Mouse (Mus musculus): Measurements from ENCODE around the gene C2cd4d. TPM values are rescaled to one million over a fixed set of nuclear protein-coding genes. Genes with fewer than 3 reads are reported as not detected.

The C2cd4d gene
- polyA plus RNA-seq, 1 experiment = not detected

DNA sequence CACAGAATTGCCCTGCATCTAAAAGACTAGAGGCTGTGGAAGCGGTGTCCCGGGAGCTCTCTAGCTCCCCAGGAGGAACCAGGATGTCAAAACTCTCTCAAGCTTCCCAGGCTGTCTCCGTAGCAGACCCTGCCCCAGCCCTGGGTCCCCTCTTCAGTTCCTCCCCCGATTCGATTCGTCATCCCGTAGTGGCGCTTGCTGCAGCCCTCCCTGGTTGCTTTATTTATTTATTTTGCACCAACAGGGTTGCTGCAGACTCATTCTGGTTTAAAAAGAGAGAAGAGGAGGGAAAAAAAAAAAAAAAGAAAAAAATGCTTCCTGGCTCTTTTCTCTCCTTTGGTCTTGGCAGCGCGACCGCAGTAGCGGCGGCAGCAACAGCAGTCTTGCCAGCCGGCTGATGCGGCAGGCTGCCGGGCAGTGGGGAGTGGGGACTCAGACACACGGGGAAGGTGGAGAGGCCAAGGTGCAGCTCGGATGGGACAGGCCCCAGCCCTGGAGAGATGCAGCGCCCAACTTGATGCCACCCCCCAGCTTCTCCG lies 36.8 kb downstream of the C2cd4d start:
- Histone ChIP-seq H3K4me1 (ENCODE audit: control insufficient read depth) (no peaks in the 10 kb centered on the region), H3K27me3 (ENCODE audit: control insufficient read depth) (peaks cover 52% of the 10 kb centered on the region), H3K9me3 (ENCODE audit: control insufficient read depth, low read length) (no peaks in the 10 kb centered on the region), H3K36me3 (ENCODE audit: control insufficient read depth) (no peaks in the 10 kb centered on the region), H3K4me3 (replicated peaks) (no peak overlapping the region)
- TF ChIP-seq GATA1 (IDR thresholded peaks at IDR 0.05; ENCODE audit: low read length) (no peak), TAL1 (IDR thresholded peaks at IDR 0.05; ENCODE audit: low read length) (no peak)

DNA sequence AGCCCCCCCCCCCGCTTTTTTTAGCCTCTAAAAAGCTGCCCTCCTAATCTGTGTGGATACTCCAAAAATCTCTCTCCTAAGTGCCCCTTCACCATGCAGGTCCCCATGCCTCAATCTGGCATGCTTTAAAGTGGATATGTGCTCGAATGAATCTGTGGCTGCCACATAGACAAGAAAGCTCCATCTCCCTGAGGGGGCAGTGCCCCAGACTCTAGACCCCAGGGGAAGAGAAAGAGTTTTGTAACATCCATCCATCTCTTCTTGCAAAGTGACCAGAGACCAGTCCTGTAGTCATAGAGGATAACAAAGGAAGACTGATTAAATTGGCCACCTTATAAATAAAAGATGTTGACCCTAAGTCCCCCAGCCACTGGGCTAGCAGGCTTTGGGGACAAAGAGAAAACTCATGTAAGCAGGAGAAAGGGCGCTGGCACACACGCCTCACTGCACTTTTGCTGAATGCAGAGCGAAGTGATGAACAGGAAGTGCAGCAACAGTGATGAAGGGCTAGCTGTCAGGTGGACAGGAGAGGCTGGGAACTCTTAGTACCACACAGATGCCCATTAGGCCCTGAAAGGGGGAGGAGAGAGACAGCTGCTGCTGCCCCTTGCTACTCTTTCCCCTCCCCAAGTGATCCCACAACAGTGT lies 37.5 kb downstream of the C2cd4d start:
- no peaks in the 10 kb centered on the region for H3K36me3 ChIP-seq (ENCODE audit: control insufficient read depth)
- TF ChIP-seq GATA1 (IDR thresholded peaks at IDR 0.05; ENCODE audit: low read length) (no peak), TAL1 (IDR thresholded peaks at IDR 0.05; ENCODE audit: low read length) (no peak)
- no peaks in the 10 kb centered on the region for H3K4me1 ChIP-seq (ENCODE audit: control insufficient read depth)
- no peaks in the 10 kb centered on the region for H3K9me3 ChIP-seq (ENCODE audit: control insufficient read depth, low read length)
- H3K4me3 ChIP-seq (replicated peaks) = no peak overlapping the region
- peaks cover 54% of the 10 kb centered on the region for H3K27me3 ChIP-seq (ENCODE audit: control insufficient read depth)

DNA sequence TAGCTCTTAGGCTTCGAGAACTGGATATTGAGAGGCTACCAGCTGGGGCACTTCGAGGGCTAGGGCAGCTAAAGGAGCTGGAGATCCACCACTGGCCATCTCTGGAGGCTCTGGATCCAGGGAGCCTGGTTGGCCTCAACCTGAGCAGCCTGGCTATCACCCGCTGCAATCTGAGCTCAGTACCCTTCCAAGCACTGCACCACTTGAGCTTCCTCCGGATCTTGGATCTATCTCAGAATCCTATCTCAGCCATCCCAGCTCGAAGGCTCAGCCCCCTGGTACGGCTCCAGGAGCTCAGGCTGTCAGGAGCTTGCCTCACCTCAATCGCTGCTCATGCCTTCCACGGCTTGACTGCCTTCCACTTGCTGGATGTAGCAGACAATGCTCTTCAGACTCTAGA lies 40.2 kb downstream of the C2cd4d start:
- H3K4me1 ChIP-seq (ENCODE audit: control insufficient read depth) = no peaks in the 10 kb centered on the region
- H3K4me3 ChIP-seq (replicated peaks) = no peak overlapping the region
- no peaks in the 10 kb centered on the region for H3K36me3 ChIP-seq (ENCODE audit: control insufficient read depth)
- no peaks in the 10 kb centered on the region for H3K9me3 ChIP-seq (ENCODE audit: control insufficient read depth, low read length)
- TF ChIP-seq TAL1 (IDR thresholded peaks at IDR 0.05; ENCODE audit: low read length) (no peak), GATA1 (IDR thresholded peaks at IDR 0.05; ENCODE audit: low read length) (no peak)
- peaks cover 48% of the 10 kb centered on the region for H3K27me3 ChIP-seq (ENCODE audit: control insufficient read depth)

DNA sequence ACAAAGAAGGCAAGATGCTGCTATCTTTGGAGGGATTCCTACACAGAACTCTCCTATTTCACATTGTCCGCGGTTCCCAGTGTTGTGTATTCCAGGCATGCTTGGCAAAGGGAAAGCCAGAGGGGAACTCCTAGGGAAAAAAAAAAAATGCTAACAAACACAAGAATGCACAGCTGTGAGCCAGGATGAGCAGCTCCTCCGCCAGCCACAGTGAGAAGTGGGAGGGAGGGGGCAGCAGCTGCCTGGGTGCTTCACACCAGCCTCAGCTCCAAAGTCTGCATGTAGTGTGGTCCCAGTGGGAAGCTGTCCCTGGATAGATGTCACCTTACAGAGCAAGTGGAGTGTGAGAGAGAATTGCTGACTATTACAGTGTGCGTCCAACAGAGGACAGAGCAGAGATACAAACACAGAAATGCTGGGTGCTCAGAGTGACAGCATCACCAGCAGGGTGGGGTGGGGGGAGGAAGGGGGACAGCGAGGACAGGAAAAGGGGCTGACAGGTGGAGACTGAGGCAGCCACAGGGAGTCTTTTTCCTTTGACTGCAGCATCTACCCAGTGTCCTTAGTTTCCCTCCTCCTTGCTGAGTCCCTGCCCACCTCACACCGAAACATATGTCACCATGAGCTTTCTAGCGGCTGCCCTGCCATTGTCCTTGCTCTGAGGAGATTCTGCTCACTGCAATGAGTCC lies 42.3 kb downstream of the C2cd4d start:
- no peak for TF ChIP-seq TAL1 (IDR thresholded peaks at IDR 0.05; ENCODE audit: low read length)
- no peak for TF ChIP-seq GATA1 (IDR thresholded peaks at IDR 0.05; ENCODE audit: low read length)
- Histone ChIP-seq H3K9me3 (ENCODE audit: control insufficient read depth, low read length) (no peaks in the 10 kb centered on the region), H3K4me3 (replicated peaks) (no peak overlapping the region), H3K4me1 (ENCODE audit: control insufficient read depth) (no peaks in the 10 kb centered on the region), H3K27me3 (ENCODE audit: control insufficient read depth) (peaks cover 29% of the 10 kb centered on the region), H3K36me3 (ENCODE audit: control insufficient read depth) (no peaks in the 10 kb centered on the region)

DNA sequence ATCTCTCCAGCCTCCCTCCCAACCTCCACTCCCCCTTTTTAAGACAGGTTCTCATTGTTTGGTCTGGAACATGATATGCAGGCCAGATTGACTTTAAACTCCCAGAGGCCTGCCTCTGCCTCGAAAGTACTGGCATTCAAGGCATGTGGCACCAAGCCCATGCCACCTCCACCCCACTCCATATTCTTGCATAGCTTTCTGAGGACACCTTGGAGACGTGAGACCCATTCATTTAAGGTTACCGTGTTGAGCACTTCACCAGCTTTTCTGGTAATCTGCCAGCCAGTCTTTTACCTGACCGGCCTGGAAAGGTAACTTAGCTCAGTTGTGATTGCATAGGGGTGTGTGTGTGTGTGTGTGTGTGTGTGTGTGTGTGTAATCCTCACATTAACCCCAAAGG lies 43.3 kb downstream of the C2cd4d start:
- no peaks in the 10 kb centered on the region for H3K4me1 ChIP-seq (ENCODE audit: control insufficient read depth)
- peaks cover 19% of the 10 kb centered on the region for H3K27me3 ChIP-seq (ENCODE audit: control insufficient read depth)
- H3K9me3 ChIP-seq (ENCODE audit: control insufficient read depth, low read length) = no peaks in the 10 kb centered on the region
- no peaks in the 10 kb centered on the region for H3K36me3 ChIP-seq (ENCODE audit: control insufficient read depth)
- H3K4me3 ChIP-seq (replicated peaks) = no peak overlapping the region
- TF ChIP-seq GATA1 (IDR thresholded peaks at IDR 0.05; ENCODE audit: low read length) (no peak), TAL1 (IDR thresholded peaks at IDR 0.05; ENCODE audit: low read length) (no peak)

DNA sequence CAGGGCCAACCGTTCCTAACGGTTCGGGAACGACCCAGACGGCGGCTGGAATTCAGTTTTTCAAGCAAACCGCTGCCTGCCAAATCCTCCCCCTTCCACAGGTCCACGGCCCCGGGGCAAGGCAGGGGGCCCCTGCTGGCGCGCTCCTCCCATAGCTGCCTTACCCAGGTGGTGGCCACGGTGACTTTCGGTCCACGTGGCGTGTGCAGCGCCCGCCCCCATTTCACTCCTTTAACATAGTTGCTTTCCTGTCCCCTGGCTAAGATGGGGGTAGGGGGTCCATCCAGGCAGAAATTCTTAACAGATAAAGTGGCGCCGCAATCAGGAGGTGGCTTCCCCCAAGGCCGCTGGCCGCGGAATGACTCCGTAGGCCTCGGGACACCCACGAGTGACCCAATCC lies 50.3 kb downstream of the C2cd4d start:
- Histone ChIP-seq H3K36me3 (ENCODE audit: control insufficient read depth) (no peaks in the 10 kb centered on the region), H3K27me3 (ENCODE audit: control insufficient read depth) (peaks cover 14% of the 10 kb centered on the region), H3K4me1 (ENCODE audit: control insufficient read depth) (peaks cover 12% of the 10 kb centered on the region), H3K4me3 (replicated peaks) (peak overlapping the region; percentile 63), H3K9me3 (ENCODE audit: control insufficient read depth, low read length) (peaks cover 4% of the 10 kb centered on the region; the same call in 1 of the 2 replicates)
- TF ChIP-seq TAL1 (IDR thresholded peaks at IDR 0.05; ENCODE audit: low read length) = no peak
- TF ChIP-seq GATA1 (IDR thresholded peaks at IDR 0.05; ENCODE audit: low read length) = no peak

DNA sequence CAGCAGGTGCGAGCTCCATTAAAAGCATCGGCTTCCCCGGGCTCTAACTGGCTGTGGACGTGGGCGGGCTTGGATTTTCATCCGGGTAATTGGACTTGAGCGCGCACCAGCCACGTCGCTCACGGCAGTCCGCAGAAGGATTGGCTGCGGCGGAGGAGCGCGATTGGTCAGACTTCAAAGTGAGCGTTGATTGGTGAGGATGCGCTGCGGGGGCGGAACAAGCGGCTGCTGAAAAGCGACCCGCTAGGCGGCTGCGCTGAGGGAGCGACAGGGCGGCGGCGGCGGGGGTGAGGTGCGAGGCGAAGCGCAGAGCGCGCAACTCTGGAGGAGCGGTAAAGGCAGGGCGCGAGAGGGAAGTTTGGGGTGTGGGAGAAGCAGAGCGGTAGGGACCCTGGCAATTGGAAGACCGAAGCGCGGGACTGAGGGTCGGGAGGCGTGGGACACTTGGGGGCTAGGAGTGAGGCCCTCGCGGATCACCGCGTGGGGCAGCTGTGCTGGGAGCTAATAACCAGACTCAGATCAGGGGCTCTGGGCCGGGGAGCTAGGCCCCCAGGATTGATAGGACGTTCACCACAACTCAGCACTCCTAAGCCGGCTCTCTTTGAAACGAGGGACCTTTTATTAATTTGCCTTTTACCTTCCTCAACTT lies 50.9 kb downstream of the C2cd4d start, which contains the start of gene Tdrkh:
Gene Tdrkh (plus strand): TSS at position 243 of the 649 bp plus-strand sequence.
- peaks cover 4% of the 10 kb centered on the region; the same call in 1 of the 2 replicates for H3K9me3 ChIP-seq (ENCODE audit: control insufficient read depth, low read length)
- H3K4me3 ChIP-seq (replicated peaks) = peak within 1 kb of the TSS; percentile 63
- H3K4me1 ChIP-seq (ENCODE audit: control insufficient read depth) = peaks cover 12% of the 10 kb centered on the region

More for the DNA sequence above, 50.9 kb downstream of the C2cd4d start, which contains the start of gene Tdrkh:
- TF ChIP-seq GATA1 (IDR thresholded peaks at IDR 0.05; ENCODE audit: low read length) = no peak
- no peak for TF ChIP-seq TAL1 (IDR thresholded peaks at IDR 0.05; ENCODE audit: low read length)
- H3K36me3 ChIP-seq (ENCODE audit: control insufficient read depth) = no peaks in the 10 kb centered on the region
- H3K27me3 ChIP-seq (ENCODE audit: control insufficient read depth) = peaks cover 14% of the 10 kb centered on the region

Other genes with a start within 250 kb of the C2cd4d start
- not detected in 2 replicates for gene Gm10696, start 184.2 kb upstream of the C2cd4d start, polyA plus RNA-seq (2012)
- not detected in 2 replicates for gene Gm5286, start 165.7 kb upstream of the C2cd4d start, polyA plus RNA-seq (2012)
- gene Gm4778, start 98.4 kb upstream of the C2cd4d start, polyA plus RNA-seq (2012) = not detected in 2 replicates
- not detected in 2 replicates for gene Them4, start 52.3 kb upstream of the C2cd4d start, polyA plus RNA-seq (2012)
- not detected in 2 replicates for gene Them5, start 20.3 kb upstream of the C2cd4d start, polyA plus RNA-seq (2012)
- gene Rorc, start 10.4 kb downstream of the C2cd4d start, polyA plus RNA-seq (2012) = not detected in 2 replicates
- not detected in 2 replicates for gene Lingo4, start 36.1 kb downstream of the C2cd4d start, polyA plus RNA-seq (2012)
- 0.01 and 0.07 TPM in 2 replicates for gene Tdrkh, start 50.8 kb downstream of the C2cd4d start, polyA plus RNA-seq (2012)
- gene Mrpl9, start 80.9 kb downstream of the C2cd4d start, polyA plus RNA-seq (2012) = 3.8 and 4.7 TPM in 2 replicates
- gene Oaz3, start 81.5 kb downstream of the C2cd4d start, polyA plus RNA-seq (2012) = not detected in 2 replicates
- gene Celf3, start 115.9 kb downstream of the C2cd4d start, polyA plus RNA-seq (2012) = 0.03 TPM in 1 of 2 replicates, not detected in the other
- not detected in 2 replicates for gene Riiad1, start 117.9 kb downstream of the C2cd4d start, polyA plus RNA-seq (2012)
- 0.17 and 0.20 TPM in 2 replicates for gene Snx27, start 220.3 kb downstream of the C2cd4d start, polyA plus RNA-seq (2012)